Comparison of ENCODE assay signal across 26 mouse cellular contexts in the genomic region with DNA sequence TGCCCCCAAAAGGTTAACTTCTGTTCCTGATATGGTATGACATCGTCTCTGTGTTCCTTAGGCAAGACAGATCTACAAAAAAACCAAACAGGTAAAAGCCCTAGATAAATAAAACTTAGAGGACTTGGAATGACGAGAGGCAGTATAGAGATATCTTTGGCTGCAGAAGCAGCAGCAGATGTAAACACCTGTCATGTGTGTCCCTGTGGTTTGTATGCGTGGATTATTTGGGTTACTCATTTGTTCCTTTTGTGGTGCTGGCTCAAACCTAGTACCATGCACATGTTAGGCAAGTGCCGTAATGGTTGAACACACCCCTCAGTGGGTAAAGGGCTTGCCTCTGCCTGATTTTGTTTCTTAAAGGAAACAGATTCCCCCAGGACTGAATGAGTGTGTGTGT. TPM values are rescaled to one million over a fixed set of nuclear protein-coding genes. Genes with fewer than 3 reads are reported as not detected.
"Had no signal": no experiment of that assay in that cellular context is flagged by ENCODE, and none has a peak within 500 bp of the region (broad histone marks: within the 10 kb centered on the region; RNA-seq: fewer than 3 reads in every experiment).

No protein-coding gene starts in this region.

- DNase-seq: cerebellum, adult 9-10 months; cerebellum, adult 9-11 months; cerebellum, postnatal 10 days; cerebellum, postnatal 14 days; cerebellum, postnatal 25 days; cerebellum, postnatal 36 days; embryo, embryonic 11 days; forebrain, postnatal 0 days; gastrocnemius, adult 2 months; gastrocnemius, postnatal 10 days; gastrocnemius, postnatal 14 days; gastrocnemius, postnatal 25 days; gastrocnemius, postnatal 36 days; heart, adult 18-20 months; heart, adult 2 months had no signal

- H3K9ac ChIP-seq: embryonic facial prominence, embryonic 12.5 days; embryonic facial prominence, embryonic 13.5 days; embryonic facial prominence, embryonic 15.5 days; forebrain, embryonic 12.5 days; forebrain, embryonic 13.5 days; forebrain, embryonic 15.5 days; forebrain, postnatal 0 days had no signal

- H3K27ac ChIP-seq: embryonic facial prominence, embryonic 10.5 days; embryonic facial prominence, embryonic 12.5 days; embryonic facial prominence, embryonic 13.5 days; embryonic facial prominence, embryonic 15.5 days; forebrain, embryonic 10.5 days; forebrain, embryonic 12.5 days; forebrain, embryonic 13.5 days; forebrain, embryonic 15.5 days; gastrocnemius, adult 2 months; heart, adult 2 months had no signal

- H3K4me3 ChIP-seq: embryonic facial prominence, embryonic 10.5 days; embryonic facial prominence, embryonic 12.5 days; embryonic facial prominence, embryonic 13.5 days; embryonic facial prominence, embryonic 15.5 days; erythroblast, embryonic 14.5 days; forebrain, embryonic 10.5 days; forebrain, embryonic 12.5 days; forebrain, embryonic 13.5 days; forebrain, embryonic 15.5 days; gastrocnemius, adult 2 months; heart, adult 2 months had no signal

- H3K9me3 ChIP-seq: embryonic facial prominence, embryonic 10.5 days; embryonic facial prominence, embryonic 12.5 days; embryonic facial prominence, embryonic 13.5 days; embryonic facial prominence, embryonic 15.5 days; forebrain, embryonic 10.5 days; forebrain, embryonic 12.5 days; forebrain, embryonic 13.5 days; forebrain, embryonic 15.5 days had no signal

- H3K4me1 ChIP-seq: embryonic facial prominence, embryonic 10.5 days; embryonic facial prominence, embryonic 12.5 days; embryonic facial prominence, embryonic 13.5 days; embryonic facial prominence, embryonic 15.5 days; forebrain, embryonic 10.5 days; forebrain, embryonic 12.5 days; forebrain, embryonic 13.5 days; forebrain, embryonic 15.5 days had no signal

- H3K27me3 ChIP-seq: embryonic facial prominence, embryonic 12.5 days; embryonic facial prominence, embryonic 13.5 days; embryonic facial prominence, embryonic 15.5 days; forebrain, embryonic 12.5 days; forebrain, embryonic 13.5 days; forebrain, embryonic 15.5 days had no signal

- ATAC-seq: forebrain, embryonic 13.5 days; forebrain, embryonic 14.5 days; forebrain, embryonic 15.5 days; forebrain, embryonic 16.5 days; forebrain, postnatal 0 days had no signal

- H3K4me2 ChIP-seq: embryonic facial prominence, embryonic 12.5 days; embryonic facial prominence, embryonic 13.5 days; embryonic facial prominence, embryonic 15.5 days; forebrain, embryonic 12.5 days; forebrain, embryonic 13.5 days; forebrain, embryonic 15.5 days had no signal

RNA-seq across cellular contexts. Expression of gene Nlrc4, which starts 41.3 kb away (rescaled TPM):
- polyA plus RNA-seq: erythroblast, embryonic 14.5 days had no signal
